ENCODE assay signal across 10 mouse cellular contexts in genomic region chr5:120465062-120465461, GRCm38 (mm10). TPM values are rescaled to one million over a fixed set of nuclear protein-coding genes. Genes with fewer than 3 reads are reported as not detected.
DNase-seq lines count a peak whose midpoint lies in the region; ATAC-seq and TF ChIP-seq lines count a peak whose summit lies in the region.
"Had no signal": no experiment of that assay in that cellular context is flagged by ENCODE, and none has a peak within 500 bp of the region (broad histone marks: within the 10 kb centered on the region; RNA-seq: fewer than 3 reads in every experiment).

No protein-coding gene starts in this region.

- no peak overlapping the region for H3K27ac ChIP-seq in liver, adult 2 months (replicated peaks; ENCODE audit: insufficient read depth, low read depth, low read length)

- 37% methylated on average over 5 of the region's 5 CpGs for WGBS in liver, adult 2 months

- no peaks in the 10 kb centered on the region for H3K27me3 ChIP-seq in liver, adult 2 months (ENCODE audit: control insufficient read depth, insufficient read depth, low read length)
- H3K27me3 ChIP-seq in splenic B cell, adult 2 months (ENCODE audit: control insufficient read depth, insufficient read depth, low read length, poor library complexity, severe bottlenecking) = no peaks in the 10 kb centered on the region

- H3K36me3 ChIP-seq in liver, adult 2 months (ENCODE audit: control insufficient read depth, insufficient read depth, low read length) = no peaks in the 10 kb centered on the region
- H3K36me3 ChIP-seq in splenic B cell, adult 2 months (ENCODE audit: control insufficient read depth, insufficient read depth, low read length, poor library complexity, severe bottlenecking) = no peaks in the 10 kb centered on the region

- no peaks in the 10 kb centered on the region for H3K79me2 ChIP-seq in liver, adult 2 months (ENCODE audit: control insufficient read depth, insufficient read depth, low read length)

- peaks cover 11% of the 10 kb centered on the region; the same call in 1 of the 2 replicates for H3K4me1 ChIP-seq in liver, adult 2 months (ENCODE audit: control insufficient read depth, insufficient read depth, low read length)

- no peak for TF ChIP-seq POLR2A in liver, adult 2 months (IDR thresholded peaks at IDR 0.05; ENCODE audit: extremely low read depth, insufficient read depth, low read length)

- no peak overlapping the region for H3K9ac ChIP-seq in liver, adult 2 months (ENCODE audit: low read depth, low read length)

- peak; percentile 66 for DNase-seq in adrenal gland, postnatal 10 days
- no peak for DNase-seq in adrenal gland, adult 2 months
- no peak for DNase-seq in liver, adult 2 months (ENCODE audit: extremely low read depth, low read depth, low spot score)
- no peak for DNase-seq in liver
- peak; percentile 44 to 50 for DNase-seq in cerebellum, postnatal 36 days
- DNase-seq in splenic B cell, adult 2 months (ENCODE audit: low read depth, low spot score) = peak; percentile 69
- no peak for DNase-seq in urinary bladder, postnatal 4 days (ENCODE audit: low spot score in 2 of 2)

- peak; percentile 77 for TF ChIP-seq CTCF in liver, adult 2 months (IDR thresholded peaks at IDR 0.05; ENCODE audit: low read depth, low read length)

- no peak for ATAC-seq in megakaryocyte-erythroid progenitor cell, adult 5-6 weeks (replicated peaks; ENCODE audit: low FRiP score, low TSS enrichment, poor library complexity, severe bottlenecking)

- no peak overlapping the region for H3K4me3 ChIP-seq in liver, adult 2 months (ENCODE audit: insufficient read depth, low read depth, low read length)

RNA-seq across cellular contexts. Expression of gene Sdsl, which starts 7.5 kb away (rescaled TPM):
- total RNA-seq in adrenal gland, postnatal 10 days (2021) = 10 to 100 TPM; 33.5 to 38.3 TPM
- total RNA-seq in adrenal gland, adult 2 months (2021) = 10 to 100 TPM; 46.3 to 71.9 TPM
- 114 and 115 TPM in 2 replicates for polyA plus RNA-seq in adrenal gland, adult 2 months (2012; rRNA removed)
- total RNA-seq in liver, adult 2 months (2014; rRNA removed) = 11.7 and 23.2 TPM in 2 replicates
- polyA plus RNA-seq in liver, adult 2 months (2012; rRNA removed) = 18.6 and 25.9 TPM in 2 replicates
- total RNA-seq in megakaryocyte-erythroid progenitor cell, adult 5-6 weeks (2014; fragmentation: Nextera tagmentation) = 59.5 and 72.1 TPM in 2 replicates
- total RNA-seq in megakaryocyte-erythroid progenitor cell, adult 5-6 weeks (2017) = 58.5 and 67.3 TPM in 2 replicates

RNA-seq across cellular contexts. Expression of gene Sds, which starts 11.3 kb away (rescaled TPM):
- 10 to 100 TPM in 1 of 2 experiments, 1 to 10 TPM in 1; 2.5 to 20.1 TPM for total RNA-seq in adrenal gland, postnatal 10 days (2021)
- total RNA-seq in adrenal gland, adult 2 months (2021) = under 1 TPM in 1 of 2 experiments, not detected in 1; 0.55 TPM
- polyA plus RNA-seq in adrenal gland, adult 2 months (2012; rRNA removed) = 1.2 TPM in 1 of 2 replicates, not detected in the other
- 410 and 645 TPM in 2 replicates for total RNA-seq in liver, adult 2 months (2014; rRNA removed)
- 648 and 709 TPM in 2 replicates for polyA plus RNA-seq in liver, adult 2 months (2012; rRNA removed)
- not detected in 2 replicates for total RNA-seq in megakaryocyte-erythroid progenitor cell, adult 5-6 weeks (2014; fragmentation: Nextera tagmentation)
- total RNA-seq in megakaryocyte-erythroid progenitor cell, adult 5-6 weeks (2017) = not detected in 2 replicates

RNA-seq across cellular contexts. Expression of gene Lhx5, which starts 33.6 kb away (rescaled TPM):
- total RNA-seq in adrenal gland, postnatal 10 days (2021) = not detected
- total RNA-seq in adrenal gland, adult 2 months (2021) = not detected
- polyA plus RNA-seq in adrenal gland, adult 2 months (2012; rRNA removed) = not detected in 2 replicates
- total RNA-seq in liver, adult 2 months (2014; rRNA removed) = not detected in 2 replicates
- polyA plus RNA-seq in liver, adult 2 months (2012; rRNA removed) = not detected in 2 replicates
- not detected in 2 replicates for total RNA-seq in megakaryocyte-erythroid progenitor cell, adult 5-6 weeks (2014; fragmentation: Nextera tagmentation)
- total RNA-seq in megakaryocyte-erythroid progenitor cell, adult 5-6 weeks (2017) = not detected in 2 replicates
- polyA plus RNA-seq: C2C12; liver, embryonic 16.5 days had no signal

RNA-seq across cellular contexts. Expression of gene Plbd2, which starts 38.4 kb away (rescaled TPM):
- 10 to 100 TPM; 61.8 to 64.4 TPM for total RNA-seq in adrenal gland, postnatal 10 days (2021)
- total RNA-seq in adrenal gland, adult 2 months (2021) = 10 to 100 TPM; 85.2 to 91.3 TPM
- polyA plus RNA-seq in adrenal gland, adult 2 months (2012; rRNA removed) = 70.2 and 92.9 TPM in 2 replicates
- 18.1 and 28.9 TPM in 2 replicates for total RNA-seq in liver, adult 2 months (2014; rRNA removed)
- polyA plus RNA-seq in liver, adult 2 months (2012; rRNA removed) = 41.9 and 42.0 TPM in 2 replicates
- 13.6 and 20.8 TPM in 2 replicates for total RNA-seq in megakaryocyte-erythroid progenitor cell, adult 5-6 weeks (2014; fragmentation: Nextera tagmentation)
- total RNA-seq in megakaryocyte-erythroid progenitor cell, adult 5-6 weeks (2017) = 6.3 and 8.7 TPM in 2 replicates

RNA-seq across cellular contexts. Expression of gene Slc8b1, which starts 45.9 kb away (rescaled TPM):
- 10 to 100 TPM; 35.2 to 39.3 TPM for total RNA-seq in adrenal gland, postnatal 10 days (2021)
- 10 to 100 TPM; 25.5 to 46.3 TPM for total RNA-seq in adrenal gland, adult 2 months (2021)
- 40.1 and 49.3 TPM in 2 replicates for polyA plus RNA-seq in adrenal gland, adult 2 months (2012; rRNA removed)
- 40.6 and 78.9 TPM in 2 replicates for total RNA-seq in liver, adult 2 months (2014; rRNA removed)
- 47.6 and 52.4 TPM in 2 replicates for polyA plus RNA-seq in liver, adult 2 months (2012; rRNA removed)
- total RNA-seq in megakaryocyte-erythroid progenitor cell, adult 5-6 weeks (2014; fragmentation: Nextera tagmentation) = 0.35 and 1.6 TPM in 2 replicates
- total RNA-seq in megakaryocyte-erythroid progenitor cell, adult 5-6 weeks (2017) = 0.09 and 1.7 TPM in 2 replicates

Comparison
In these comparisons a context has a peak if more than half of its experiments do, and no peak if none do; other contexts are left out.
1. DNase-seq: peak in adrenal gland, postnatal 10 days (single experiment), cerebellum, postnatal 36 days (2 of 2) and splenic B cell, adult 2 months (single experiment); none in adrenal gland, adult 2 months (single experiment), liver, adult 2 months (single experiment), liver (single experiment) and urinary bladder, postnatal 4 days (0 of 2).
2. RNA of gene Sds, which starts 11.3 kb away (total RNA-seq): 410 to 645 TPM in liver, adult 2 months; 2.5 to 20.1 TPM in adrenal gland, postnatal 10 days, 0.55 TPM in adrenal gland, adult 2 months and not detected in megakaryocyte-erythroid progenitor cell, adult 5-6 weeks; every median in the first group is over 10 times any median in the second.